Mouse (Mus musculus) layer of hippocampus, adult 18-20 months (tissue): Measurements from ENCODE around the gene Pald1. TPM values are rescaled to one million over a fixed set of nuclear protein-coding genes. Genes with fewer than 3 reads are reported as not detected.

Experiments
- DNase-seq, 2 experiments: peaks; one replicate each; pipeline ENCODE4 v3.0.0; 2022; ENCODE audit warnings: low spot score in 2 of 2
- total RNA-seq, 2 experiments: library from RNA; stranded (reverse); gene quantifications; 2 replicates each; pipeline ENCODE4 v1.2.3; 2021

The Pald1 gene
- total RNA-seq, 2 experiments from 2014 or later: 10.8 to 11.4 TPM

GRCm38 (mm10) chr10:61336137-61336536 is 47.2 kb downstream of the Pald1 start:
- DNase-seq: peak; percentile 50 to 90

GRCm38 (mm10) chr10:61334545-61334944 is 48.8 kb downstream of the Pald1 start:
- DNase-seq: no peak

- DNase-seq: peak; percentile 87 to 94
Observed at GRCm38 (mm10) chr10:61331046-61331445, 52.3 kb downstream of the Pald1 start.

GRCm38 (mm10) chr10:61328927-61329326 is 54.4 kb downstream of the Pald1 start:
- no peak for DNase-seq

- no peak for DNase-seq
Observed at GRCm38 (mm10) chr10:61327545-61327944, 55.8 kb downstream of the Pald1 start.

- no peak for DNase-seq
Observed at GRCm38 (mm10) chr10:61325782-61326328, 57.5 kb downstream of the Pald1 start.

- no peak for DNase-seq
Observed at GRCm38 (mm10) chr10:61324717-61325116, 58.6 kb downstream of the Pald1 start.

- DNase-seq: no peak
Observed at GRCm38 (mm10) chr10:61318527-61318926, 64.8 kb downstream of the Pald1 start.

- no peak for DNase-seq
Observed at GRCm38 (mm10) chr10:61315324-61315880, 67.9 kb downstream of the Pald1 start.

- DNase-seq: no peak
Observed at GRCm38 (mm10) chr10:61313750-61314149, 69.6 kb downstream of the Pald1 start.

- DNase-seq: no peak
Observed at GRCm38 (mm10) chr10:61312754-61313153, 70.6 kb downstream of the Pald1 start.

GRCm38 (mm10) chr10:61312159-61312558 is 71.2 kb downstream of the Pald1 start:
- no peak for DNase-seq

GRCm38 (mm10) chr10:61308706-61309320 is 74.5 kb downstream of the Pald1 start:
- DNase-seq: no peak

- DNase-seq: no peak
Observed at GRCm38 (mm10) chr10:61305928-61306590, 77.3 kb downstream of the Pald1 start.

- DNase-seq: no peak
Observed at GRCm38 (mm10) chr10:61304046-61304445, 79.3 kb downstream of the Pald1 start.

GRCm38 (mm10) chr10:61300996-61301395 is 82.3 kb downstream of the Pald1 start:
- no peak for DNase-seq

GRCm38 (mm10) chr10:61297477-61297876 is 85.9 kb downstream of the Pald1 start, which contains the start of gene Prf1:
Prf1 (plus strand) TSS chr10:61297833.
- no peak for DNase-seq

- no peak for DNase-seq
Observed at GRCm38 (mm10) chr10:61296713-61297445, 86.5 kb downstream of the Pald1 start.

- DNase-seq: peak; percentile 26 to 43
Observed at GRCm38 (mm10) chr10:61294242-61294641, 89.1 kb downstream of the Pald1 start.

- DNase-seq: no peak
Observed at GRCm38 (mm10) chr10:61290479-61290878, 92.9 kb downstream of the Pald1 start.

GRCm38 (mm10) chr10:61290016-61290415 is 93.3 kb downstream of the Pald1 start:
- no peak for DNase-seq

GRCm38 (mm10) chr10:61286246-61286645 is 97.1 kb downstream of the Pald1 start:
- DNase-seq: no peak
